Mouse (Mus musculus) heart, embryonic 12.5 days (tissue): ENCODE results near the gene 9130019O22Rik. TPM values are rescaled to one million over a fixed set of nuclear protein-coding genes. Genes with fewer than 3 reads are reported as not detected.
A peak's percentile ranks its signal among the peaks of the same experiment; 100 is the strongest.
"Not testable (repeated sequence)": the region's sequence is repeated elsewhere in the genome, so short reads cannot be mapped to it uniquely, and the experiment has no call there.

Experiments
- ATAC-seq: fragments of 200-750 bp; cut with Nextera tagmentation; 2 replicates; pipeline ENCODE4 v1.8.0; 2017; ENCODE audit warnings: moderate TSS enrichment, moderate library complexity; ENCODE audit not compliant: insufficient number of reproducible peaks, low FRiP score
- H3K27ac ChIP-seq: fragments of 300-500 bp; sonication (generic); 2 replicates; pipeline ENCODE4 v1.5.1; 2016; ENCODE audit warnings: mild to moderate bottlenecking, moderate library complexity; ENCODE audit not compliant: poor library complexity, severe bottlenecking
- H3K27me3 ChIP-seq: fragments of 300-500 bp; sonication (generic); replicated peaks from 2 replicates; pipeline ENCODE4 v1.6.1; 2016; ENCODE audit warnings: mild to moderate bottlenecking, moderate library complexity
- H3K36me3 ChIP-seq: fragments of 300-500 bp; sonication (generic); 2 replicates; pipeline ENCODE4 v1.6.1; 2016; ENCODE audit warnings: mild to moderate bottlenecking, moderate library complexity
- H3K4me1 ChIP-seq: fragments of 300-500 bp; sonication (generic); replicated peaks from 2 replicates; pipeline ENCODE4 v1.6.1; 2016; ENCODE audit warnings: mild to moderate bottlenecking
- H3K4me2 ChIP-seq: fragments of 300-500 bp; sonication (generic); 2 replicates; pipeline ENCODE4 v1.6.1; 2016; ENCODE audit warnings: mild to moderate bottlenecking, moderate library complexity
- H3K4me3 ChIP-seq: fragments of 300-500 bp; sonication (generic); 2 replicates; pipeline ENCODE4 v1.5.1; 2016; ENCODE audit warnings: mild to moderate bottlenecking
- H3K9ac ChIP-seq: fragments of 300-500 bp; sonication (generic); 2 replicates; pipeline ENCODE4 v1.6.1; 2016; ENCODE audit warnings: mild to moderate bottlenecking, moderate library complexity
- H3K9me3 ChIP-seq: fragments of 300-500 bp; sonication (generic); replicated peaks from 2 replicates; pipeline ENCODE4 v1.6.1; 2016; ENCODE audit warnings: mild to moderate bottlenecking, moderate library complexity
- WGBS: fragments of 180-500 bp; shearing (Covaris S2); methylation state at CpG from one replicate; pipeline ENCODE4 v1.1.7; 2016; 5-methylcytosine and 5-hydroxymethylcytosine counted together
- polyA plus RNA-seq: library from polyadenylated mRNA; unstranded; fragments of >200 nt; fragmentation: Nextera tagmentation; extraction: Ambion mirVana; gene quantifications from 2 replicates; pipeline ENCODE4 v1.2.1, GENCODE M21; 2016

Gene 9130019O22Rik
- polyA plus RNA-seq, 1 experiment from 2014 or later = 3.9 TPM

DNA sequence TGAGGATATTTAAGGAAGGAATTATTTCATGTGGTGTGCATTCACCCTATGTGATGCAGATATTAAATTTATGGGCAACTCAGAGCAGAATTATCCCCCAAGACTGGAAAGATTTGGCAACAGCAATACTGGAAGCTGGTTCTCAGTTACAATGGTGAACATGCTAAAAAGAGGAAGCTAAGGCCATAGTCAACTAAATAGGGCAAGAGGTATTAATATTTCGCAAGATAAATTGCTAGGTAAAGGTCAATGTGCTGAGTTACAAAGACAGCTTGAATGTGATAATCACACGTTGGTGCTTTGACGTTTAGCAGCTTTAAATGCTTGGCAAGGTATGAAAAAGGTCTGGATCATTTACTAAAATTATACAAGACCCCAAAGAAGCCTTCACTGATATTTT, 31.2 kb downstream of the 9130019O22Rik start:
- 58% methylated on average over 3 of the region's 3 CpGs for WGBS
- no peak overlapping the region for H3K4me2 ChIP-seq
- ATAC-seq = no peak
- H3K9me3 ChIP-seq = no peaks in the 10 kb centered on the region
- H3K4me1 ChIP-seq = no peaks in the 10 kb centered on the region
- no peaks in the 10 kb centered on the region for H3K36me3 ChIP-seq
- H3K4me3 ChIP-seq = no peak overlapping the region
- no peak overlapping the region for H3K27ac ChIP-seq
- no peak overlapping the region for H3K9ac ChIP-seq
- peaks cover 17% of the 10 kb centered on the region for H3K27me3 ChIP-seq

DNA sequence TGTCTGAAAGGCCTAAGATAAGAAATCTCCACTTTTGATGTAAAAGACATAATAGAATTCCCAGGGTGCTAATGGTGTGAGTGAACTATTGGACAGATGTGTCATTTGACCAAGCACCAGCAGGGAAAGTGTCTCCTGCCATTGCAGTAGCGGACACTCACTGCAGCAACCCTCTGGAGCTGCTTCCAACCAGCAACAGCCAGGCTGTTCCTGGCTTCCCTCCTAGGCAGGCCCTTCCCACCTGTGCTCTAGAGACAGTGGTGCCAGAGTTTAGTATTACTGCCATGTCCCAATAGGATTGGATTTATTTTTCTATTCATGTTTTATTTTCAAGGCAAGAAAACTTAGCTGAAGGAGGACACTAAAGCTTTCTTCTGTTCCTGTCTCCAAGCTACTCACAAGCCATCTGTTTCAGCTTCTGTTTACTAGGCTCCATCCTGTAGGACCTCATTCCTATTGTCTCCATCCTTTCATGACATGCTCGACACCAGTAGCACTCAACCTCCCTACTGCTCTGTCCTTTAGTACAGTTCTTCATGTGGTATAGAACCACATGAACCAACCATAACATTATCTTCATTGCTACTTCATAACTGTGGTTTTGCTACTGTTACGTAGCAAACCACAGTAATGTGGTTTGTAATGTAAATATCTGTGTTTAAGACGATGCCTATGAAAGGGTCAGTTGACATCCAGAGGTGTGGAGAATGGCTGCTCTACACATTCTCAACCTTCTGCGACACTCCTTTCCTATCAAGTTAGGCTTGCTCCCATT, 35.5 kb downstream of the 9130019O22Rik start:
- WGBS = 85% methylated on average over 5 of the region's 5 CpGs
- H3K27me3 ChIP-seq = no peaks in the 10 kb centered on the region; the same call in 1 of the 2 replicates
- no peaks in the 10 kb centered on the region for H3K36me3 ChIP-seq
- no peak overlapping the region for H3K27ac ChIP-seq
- no peaks in the 10 kb centered on the region for H3K9me3 ChIP-seq
- ATAC-seq = no peak
- no peak overlapping the region for H3K4me2 ChIP-seq
- H3K4me1 ChIP-seq = peaks cover 6% of the 10 kb centered on the region
- no peak overlapping the region for H3K4me3 ChIP-seq
- no peak overlapping the region for H3K9ac ChIP-seq

DNA sequence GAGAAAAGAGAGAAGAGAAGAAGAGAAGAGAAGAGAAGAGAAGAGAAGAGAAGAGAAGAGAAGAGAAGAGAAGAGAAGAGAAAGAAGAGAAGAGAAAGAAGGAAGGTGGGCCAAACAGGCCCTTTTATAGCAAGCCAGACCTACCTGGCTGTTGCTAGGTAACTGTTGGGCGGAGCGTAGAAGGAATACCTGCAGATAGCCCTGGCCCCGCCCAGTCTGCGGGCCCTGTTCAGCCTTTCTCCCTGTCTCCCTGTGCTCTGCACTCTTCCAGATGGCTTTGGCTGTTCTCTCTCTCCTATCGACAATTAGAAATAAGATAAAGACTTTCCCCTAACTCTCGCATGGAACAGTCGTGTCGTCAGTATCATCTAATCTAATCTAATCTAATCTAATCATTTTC, 40.3 kb downstream of the 9130019O22Rik start:
- Histone ChIP-seq H3K4me2 (peak overlapping the region; percentile 74), H3K36me3 (peaks cover 25% of the 10 kb centered on the region), H3K4me1 (peaks cover 27% of the 10 kb centered on the region), H3K27ac (peak overlapping the region; percentile 96), H3K9ac (peak overlapping the region; percentile 96), H3K4me3 (peak overlapping the region; percentile 88), H3K9me3 (no peaks in the 10 kb centered on the region), H3K27me3 (no peaks in the 10 kb centered on the region)
- WGBS = 9% methylated on average over 8 of the region's 8 CpGs
- ATAC-seq = no peak

DNA sequence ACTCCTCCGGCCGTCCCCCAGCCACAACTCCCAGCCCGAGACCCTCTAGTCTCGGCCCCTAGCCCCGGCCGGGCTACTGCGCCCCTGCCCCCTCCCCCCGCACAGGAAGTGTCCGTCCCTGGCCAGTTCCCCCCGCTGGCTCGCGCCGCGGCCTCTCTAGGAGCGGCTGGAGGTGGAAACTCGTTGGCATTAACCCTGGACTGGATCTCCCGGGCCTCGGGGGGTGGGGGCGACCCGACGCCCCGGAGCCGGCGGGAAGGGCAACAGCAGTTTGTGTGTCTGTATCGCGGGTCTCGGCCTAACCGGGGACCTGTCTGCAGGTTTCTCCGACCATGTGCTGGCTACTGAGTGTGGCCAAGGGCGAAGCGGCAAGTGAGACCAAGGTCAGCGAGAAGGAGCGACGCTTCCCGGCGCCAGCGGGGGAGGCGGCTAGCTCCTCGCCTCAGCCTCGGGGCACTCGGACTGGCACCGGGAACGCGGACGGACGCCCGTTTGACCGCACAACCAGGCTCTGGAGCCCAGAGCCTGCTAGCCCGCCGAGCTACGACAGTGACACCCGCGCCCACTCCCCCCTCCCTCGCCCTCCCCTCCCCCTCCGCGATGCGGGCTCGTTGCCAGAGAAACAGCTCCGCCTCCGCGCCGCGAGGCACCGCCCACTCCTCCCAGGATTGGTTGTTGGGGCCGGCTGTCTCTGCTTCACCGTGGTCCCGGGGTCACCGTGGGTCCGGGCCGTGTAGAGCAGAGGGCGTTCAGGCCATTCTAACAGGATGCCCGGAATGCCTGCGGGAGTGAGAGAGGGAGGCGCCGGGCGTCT, 41.2 kb downstream of the 9130019O22Rik start, which contains the start of gene Zfp768:
TSS of gene Zfp768 (minus strand) at position 78 of the 814 bp plus-strand sequence.
- peaks cover 27% of the 10 kb centered on the region for H3K4me1 ChIP-seq
- ATAC-seq = peak; percentile 93
- H3K27ac ChIP-seq = peak within 1 kb of the TSS; percentile 96
- under 1% methylated on average over 73 of the region's 76 CpGs for WGBS
- H3K27me3 ChIP-seq = no peaks in the 10 kb centered on the region
- peaks cover 33% of the 10 kb centered on the region for H3K36me3 ChIP-seq
- no peaks in the 10 kb centered on the region for H3K9me3 ChIP-seq
- peak within 1 kb of the TSS; percentile 74 for H3K4me2 ChIP-seq
- H3K4me3 ChIP-seq = peak within 1 kb of the TSS; percentile 88
- peak within 1 kb of the TSS; percentile 96 for H3K9ac ChIP-seq

DNA sequence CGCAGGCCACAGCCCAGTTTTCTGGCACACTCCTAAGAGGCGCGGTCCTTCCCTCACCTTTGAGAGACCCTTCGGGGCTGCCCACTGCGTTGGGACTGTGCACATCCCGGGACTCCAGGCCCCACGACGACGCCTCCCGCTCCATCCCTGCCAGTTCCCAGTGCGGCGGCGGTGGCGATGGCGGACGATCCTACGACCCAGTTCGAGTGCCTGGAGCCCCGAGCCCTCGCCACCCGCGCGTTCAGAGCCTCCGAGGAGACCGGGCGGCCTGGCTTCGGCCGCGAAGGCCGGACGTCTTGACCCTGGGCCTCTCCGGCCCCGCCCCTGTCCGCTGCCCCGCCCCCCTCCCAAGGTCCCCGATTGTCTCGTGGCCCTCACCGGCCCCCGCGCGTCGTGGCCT, 41.9 kb downstream of the 9130019O22Rik start:
- H3K27ac ChIP-seq = peak overlapping the region; percentile 96
- H3K9ac ChIP-seq = peak overlapping the region; percentile 96
- H3K36me3 ChIP-seq = peaks cover 33% of the 10 kb centered on the region
- H3K4me2 ChIP-seq = peak overlapping the region; percentile 74
- H3K9me3 ChIP-seq = no peaks in the 10 kb centered on the region
- peaks cover 27% of the 10 kb centered on the region for H3K4me1 ChIP-seq
- no peaks in the 10 kb centered on the region for H3K27me3 ChIP-seq
- peak; percentile 73 for ATAC-seq
- under 1% methylated on average over 41 of the region's 42 CpGs for WGBS
- peak overlapping the region; percentile 88 for H3K4me3 ChIP-seq

DNA sequence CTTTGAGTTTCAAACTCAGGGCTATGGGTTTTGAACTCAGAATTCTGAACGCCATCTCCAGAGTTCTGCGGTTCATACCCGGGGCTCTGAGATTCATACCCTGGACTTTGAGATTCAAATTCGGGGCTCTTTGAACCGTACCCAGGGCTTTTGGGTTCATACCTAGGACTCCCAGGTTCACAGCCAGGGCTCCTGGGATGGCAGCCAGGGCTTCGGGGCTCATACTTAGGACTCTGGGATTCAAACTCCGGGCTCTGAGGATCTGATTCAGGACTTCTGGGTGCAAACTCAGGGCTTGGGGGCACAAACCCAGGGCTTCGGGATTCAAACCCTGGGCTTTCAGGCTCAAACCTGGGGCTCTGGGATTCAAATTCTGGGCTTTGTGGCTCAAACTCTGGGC, 42.6 kb downstream of the 9130019O22Rik start:
- no peak for ATAC-seq
- peak overlapping the region; percentile 88 for H3K4me3 ChIP-seq
- H3K27me3 ChIP-seq = no peaks in the 10 kb centered on the region
- H3K4me2 ChIP-seq = peak overlapping the region; percentile 74
- H3K4me1 ChIP-seq = peaks cover 27% of the 10 kb centered on the region
- 87% methylated on average over 8 of the region's 8 CpGs for WGBS
- H3K27ac ChIP-seq = no peak overlapping the region
- peaks cover 33% of the 10 kb centered on the region for H3K36me3 ChIP-seq
- H3K9ac ChIP-seq = peak overlapping the region; percentile 96
- H3K9me3 ChIP-seq = no peaks in the 10 kb centered on the region

DNA sequence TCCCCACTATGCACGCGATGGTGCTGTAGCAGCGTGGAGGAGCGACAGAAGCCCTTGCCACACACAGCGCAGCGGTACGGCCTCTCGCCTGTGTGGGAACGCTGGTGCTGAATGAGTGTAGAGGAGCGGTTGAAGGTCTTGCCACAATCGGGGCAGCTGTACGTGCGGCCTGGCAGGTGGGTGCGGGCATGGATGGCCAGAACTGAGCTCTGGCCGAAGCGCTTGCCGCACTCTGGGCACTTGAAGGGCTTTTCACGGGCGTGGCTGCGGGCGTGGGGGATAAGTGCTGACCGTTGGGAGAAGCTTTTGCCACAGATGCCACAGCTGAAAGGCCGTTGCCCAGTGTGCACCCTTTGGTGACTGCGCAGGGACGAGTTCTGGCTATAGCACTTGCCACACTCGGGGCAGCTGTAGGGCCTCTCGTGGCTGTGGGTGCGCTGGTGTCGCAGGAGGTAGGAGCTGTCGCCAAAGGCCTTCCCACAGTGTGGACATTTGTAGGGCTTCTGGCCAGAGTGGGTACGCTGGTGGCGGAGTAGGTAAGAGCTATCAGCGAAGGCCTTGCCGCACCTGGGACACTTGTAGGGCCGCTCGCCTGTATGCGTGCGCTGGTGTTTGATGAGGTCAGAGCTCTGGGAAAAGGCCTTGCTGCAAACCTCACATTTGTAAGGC, 43.5 kb downstream of the 9130019O22Rik start:
- Histone ChIP-seq H3K27me3 (no peaks in the 10 kb centered on the region), H3K9ac (0 out of 2 replicates have a peak overlapping the region, but pooled peaks have one; percentile 4), H3K4me2 (no peak overlapping the region), H3K4me1 (peaks cover 27% of the 10 kb centered on the region), H3K9me3 (no peaks in the 10 kb centered on the region), H3K27ac (no peak overlapping the region), H3K36me3 (peaks cover 33% of the 10 kb centered on the region), H3K4me3 (no peak overlapping the region)
- WGBS = 90% methylated on average over 38 of the region's 38 CpGs
- ATAC-seq = no peak

DNA sequence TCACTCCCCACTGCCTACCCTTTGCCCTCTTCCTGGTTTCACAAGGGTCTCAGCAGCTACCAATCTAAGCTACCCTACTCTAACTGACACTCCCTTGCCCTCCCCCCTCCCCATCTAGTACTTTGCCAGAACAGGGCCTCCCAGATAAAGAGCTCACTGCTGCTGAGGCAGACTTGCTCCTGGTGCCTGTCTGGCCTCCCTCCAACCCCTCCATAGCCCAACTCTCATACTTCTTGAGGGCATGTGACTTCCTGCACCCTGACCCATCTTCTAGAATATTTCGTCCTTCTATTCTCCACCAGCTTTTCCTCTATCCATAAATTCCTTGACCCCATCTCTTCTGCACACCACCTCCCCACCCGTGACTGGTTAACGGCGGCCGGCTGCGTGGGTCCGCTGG, 44.1 kb downstream of the 9130019O22Rik start:
- Histone ChIP-seq H3K4me3 (no peak overlapping the region), H3K9me3 (no peaks in the 10 kb centered on the region), H3K4me1 (peaks cover 32% of the 10 kb centered on the region), H3K27me3 (no peaks in the 10 kb centered on the region), H3K36me3 (peaks cover 33% of the 10 kb centered on the region), H3K27ac (no peak overlapping the region), H3K4me2 (0 out of 2 replicates have a peak overlapping the region, but pooled peaks have one; percentile 2), H3K9ac (0 out of 2 replicates have a peak overlapping the region, but pooled peaks have one; percentile 4)
- WGBS = 88% methylated on average over 7 of the region's 7 CpGs
- ATAC-seq = no peak

DNA sequence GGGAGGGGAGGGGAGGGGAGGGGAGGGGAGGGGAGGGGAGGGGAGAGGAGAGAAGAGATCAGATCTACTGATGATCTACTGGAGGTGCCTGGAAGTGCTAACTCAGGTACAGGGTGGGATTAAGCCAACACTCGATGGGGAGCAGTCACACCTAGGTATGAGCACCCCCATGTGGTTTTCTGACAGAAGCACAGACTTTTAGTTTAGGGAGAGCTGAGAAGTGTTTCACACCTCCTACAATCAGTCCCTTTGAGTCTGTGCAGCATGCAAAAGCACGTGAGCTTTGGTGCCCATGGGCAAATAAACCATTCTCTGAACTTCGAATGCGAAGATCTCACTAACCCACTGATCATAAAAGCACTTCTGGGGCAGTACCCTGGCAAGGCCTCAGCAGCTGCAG, 44.6 kb downstream of the 9130019O22Rik start:
- peaks cover 32% of the 10 kb centered on the region for H3K4me1 ChIP-seq
- no peak for ATAC-seq
- H3K4me3 ChIP-seq = no peak overlapping the region
- H3K27me3 ChIP-seq = no peaks in the 10 kb centered on the region
- no peak overlapping the region for H3K9ac ChIP-seq
- H3K27ac ChIP-seq = no peak overlapping the region
- peaks cover 33% of the 10 kb centered on the region for H3K36me3 ChIP-seq
- WGBS = 59% methylated on average over 4 of the region's 4 CpGs
- no peak overlapping the region for H3K4me2 ChIP-seq
- H3K9me3 ChIP-seq = no peaks in the 10 kb centered on the region

DNA sequence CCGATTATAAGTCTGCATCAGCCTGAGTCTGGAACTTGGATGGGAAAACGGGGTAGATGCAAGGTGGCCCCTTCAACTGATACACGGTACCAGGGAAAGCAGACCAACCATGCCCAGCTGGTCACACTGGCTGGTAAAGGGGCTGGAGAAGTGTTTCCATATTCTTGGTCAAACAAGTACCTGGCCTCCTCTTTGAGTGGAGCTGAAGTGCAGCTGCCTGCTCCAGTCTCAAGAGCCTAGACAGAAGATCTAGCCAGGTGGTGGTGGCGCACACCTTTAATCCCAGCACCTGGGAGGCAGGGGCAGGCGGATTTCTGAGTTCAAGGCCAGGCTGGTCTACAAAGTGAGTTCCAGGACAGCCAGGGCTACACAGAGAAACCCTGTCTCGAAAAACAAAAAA, 45.1 kb downstream of the 9130019O22Rik start:
- Histone ChIP-seq H3K36me3 (peaks cover 33% of the 10 kb centered on the region), H3K4me1 (peaks cover 29% of the 10 kb centered on the region)
- H3K4me2 ChIP-seq, H3K27ac ChIP-seq, H3K9ac ChIP-seq, H3K4me3 ChIP-seq, H3K27me3 ChIP-seq, H3K9me3 ChIP-seq, ATAC-seq: not testable (repeated sequence)
- WGBS = 91% methylated on average over 5 of the region's 6 CpGs

DNA sequence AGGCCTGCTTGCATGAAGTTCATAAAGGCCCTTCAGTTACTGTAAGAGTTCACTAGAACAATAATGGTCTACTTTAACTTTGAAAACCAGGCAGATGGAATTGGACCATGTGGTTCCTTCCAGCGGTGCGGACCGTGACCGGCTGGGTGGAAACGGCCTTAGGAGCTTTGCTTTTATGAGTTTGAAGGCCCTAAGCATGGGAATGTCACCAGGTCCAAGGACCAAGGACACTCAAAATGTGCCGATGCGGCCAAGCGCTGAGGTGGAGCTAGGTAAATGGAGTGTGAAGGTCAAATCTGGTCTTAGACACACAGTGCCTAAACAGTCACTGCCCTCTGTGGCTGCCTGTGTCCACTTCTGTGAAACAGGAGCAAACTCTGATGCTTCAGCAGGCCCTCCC, 45.6 kb downstream of the 9130019O22Rik start:
- no peak for ATAC-seq
- H3K9ac ChIP-seq = no peak overlapping the region
- no peak overlapping the region for H3K4me3 ChIP-seq
- 94% methylated on average over 8 of the region's 8 CpGs for WGBS
- H3K27me3 ChIP-seq = no peaks in the 10 kb centered on the region
- H3K4me1 ChIP-seq = peaks cover 26% of the 10 kb centered on the region
- H3K27ac ChIP-seq = no peak overlapping the region
- H3K4me2 ChIP-seq = no peak overlapping the region
- peaks cover 33% of the 10 kb centered on the region for H3K36me3 ChIP-seq
- H3K9me3 ChIP-seq = no peaks in the 10 kb centered on the region
